In the genomic region with DNA sequence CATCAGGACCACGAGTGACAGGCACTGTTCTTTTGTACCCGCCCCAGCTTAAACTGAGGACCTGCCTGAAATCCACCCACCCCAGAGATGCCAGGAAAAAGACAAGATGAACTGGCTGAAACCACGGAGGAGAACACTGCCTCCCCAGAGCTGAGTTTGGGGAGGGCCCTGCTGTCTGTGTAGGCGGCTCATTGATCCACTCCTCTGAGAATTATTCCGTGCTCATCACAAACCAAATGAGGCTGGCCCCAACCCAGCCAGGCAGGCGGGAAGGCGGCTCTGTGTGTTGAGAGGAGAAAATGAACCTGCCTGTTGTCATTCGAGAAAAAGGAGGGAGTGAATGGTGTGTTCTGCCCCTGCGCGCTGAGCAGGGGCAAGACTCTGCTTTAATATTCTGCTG, we compare ENCODE assay signal across 9 mouse cellular contexts. TPM values are rescaled to one million over a fixed set of nuclear protein-coding genes. Genes with fewer than 3 reads are reported as not detected.
DNase-seq lines count a peak whose midpoint lies in the region; ATAC-seq and TF ChIP-seq lines count a peak whose summit lies in the region.
"Had no signal": no experiment of that assay in that cellular context is flagged by ENCODE, and none has a peak within 500 bp of the region (broad histone marks: within the 10 kb centered on the region; RNA-seq: fewer than 3 reads in every experiment).

No protein-coding gene starts in this region.

- no peaks in the 10 kb centered on the region for H3K9me3 ChIP-seq in kidney, embryonic 16.5 days (ENCODE audit: low read length)
- H3K9me3 ChIP-seq in embryonic facial prominence, embryonic 14.5 days (ENCODE audit: control insufficient read depth, low read length): no peaks in the 10 kb centered on the region
- H3K9me3 ChIP-seq in neural tube, embryonic 15.5 days (replicated peaks): no peaks in the 10 kb centered on the region

- peaks cover 87% of the 10 kb centered on the region for H3K27me3 ChIP-seq in kidney, embryonic 16.5 days (ENCODE audit: insufficient read depth, low read length)
- no peaks in the 10 kb centered on the region; the same call in 1 of the 2 replicates for H3K27me3 ChIP-seq in kidney, adult 2 months (replicated peaks; ENCODE audit: control insufficient read depth, insufficient read depth, low read length)
- peaks cover 68% of the 10 kb centered on the region for H3K27me3 ChIP-seq in embryonic facial prominence, embryonic 14.5 days (replicated peaks; ENCODE audit: control insufficient read depth, insufficient read depth, low read length)
- peaks cover 29% of the 10 kb centered on the region for H3K27me3 ChIP-seq in neural tube, embryonic 15.5 days (replicated peaks)

- H3K36me3 ChIP-seq in kidney, embryonic 16.5 days (ENCODE audit: insufficient read depth, low read length): no peaks in the 10 kb centered on the region
- H3K36me3 ChIP-seq in kidney, adult 2 months (ENCODE audit: control insufficient read depth, insufficient read depth, low read length): no peaks in the 10 kb centered on the region
- no peaks in the 10 kb centered on the region for H3K36me3 ChIP-seq in embryonic facial prominence, embryonic 14.5 days (ENCODE audit: control insufficient read depth, insufficient read depth, low read length)
- H3K36me3 ChIP-seq in neural tube, embryonic 15.5 days: no peaks in the 10 kb centered on the region

- ATAC-seq in kidney, embryonic 16.5 days (ENCODE audit: low FRiP score, low TSS enrichment): no peak
- ATAC-seq in embryonic facial prominence, embryonic 14.5 days (ENCODE audit: low read depth): no peak
- ATAC-seq in neural tube, embryonic 15.5 days (ENCODE audit: low FRiP score): no peak

- WGBS in kidney, embryonic 16.5 days: 17% methylated on average over 10 of the region's 10 CpGs
- WGBS in kidney, adult 2 months: 17% methylated on average over 10 of the region's 10 CpGs
- WGBS in embryonic facial prominence, embryonic 14.5 days: 11% methylated on average over 10 of the region's 10 CpGs
- WGBS in neural tube, embryonic 15.5 days: 4% methylated on average over 10 of the region's 10 CpGs

- no peak overlapping the region for H3K27ac ChIP-seq in kidney, embryonic 16.5 days (ENCODE audit: low read length)
- no peak overlapping the region for H3K27ac ChIP-seq in kidney, adult 2 months (ENCODE audit: insufficient read depth, low read depth, low read length)
- H3K27ac ChIP-seq in embryonic facial prominence, embryonic 14.5 days (replicated peaks; ENCODE audit: low read depth, low read length): no peak overlapping the region
- peak overlapping the region; percentile 84 for H3K27ac ChIP-seq in neural tube, embryonic 15.5 days (replicated peaks)

- H3K9ac ChIP-seq in kidney, embryonic 16.5 days (replicated peaks; ENCODE audit: low read length): no peak overlapping the region
- no peak overlapping the region for H3K9ac ChIP-seq in embryonic facial prominence, embryonic 14.5 days (ENCODE audit: low read depth, low read length)
- peak overlapping the region; percentile 81 for H3K9ac ChIP-seq in neural tube, embryonic 15.5 days (replicated peaks)
- H3K9ac ChIP-seq: lung, embryonic 14.5 days had no signal

- H3K4me2 ChIP-seq in kidney, embryonic 16.5 days (replicated peaks; ENCODE audit: low read depth, low read length): peak overlapping the region; percentile 83
- peak overlapping the region; percentile 100; the same call in 1 of the 2 replicates for H3K4me2 ChIP-seq in embryonic facial prominence, embryonic 14.5 days (ENCODE audit: low read depth, low read length)
- H3K4me2 ChIP-seq in neural tube, embryonic 15.5 days: peak overlapping the region; percentile 87

- H3K4me3 ChIP-seq in kidney, embryonic 16.5 days (ENCODE audit: low read length): no peak overlapping the region
- H3K4me3 ChIP-seq in kidney, adult 2 months (ENCODE audit: insufficient read depth, low read depth, low read length): no peak overlapping the region
- H3K4me3 ChIP-seq in embryonic facial prominence, embryonic 14.5 days (ENCODE audit: low read depth, low read length): no peak overlapping the region; the same call in 1 of the 2 replicates
- H3K4me3 ChIP-seq in neural tube, embryonic 15.5 days (replicated peaks): peak overlapping the region; percentile 76

- TF ChIP-seq POLR2A in kidney, adult 2 months (IDR thresholded peaks at IDR 0.05; ENCODE audit: low read depth, low read length): no peak

- TF ChIP-seq CTCF in kidney, adult 2 months (conservative IDR thresholded peaks at IDR 0.05; ENCODE audit: insufficient read depth, insufficient read length, low read depth, low read length): no peak

- peaks cover 17% of the 10 kb centered on the region for H3K4me1 ChIP-seq in kidney, embryonic 16.5 days (ENCODE audit: insufficient read depth, low read length)
- H3K4me1 ChIP-seq in kidney, adult 2 months (ENCODE audit: control insufficient read depth, insufficient read depth, low read length): no peaks in the 10 kb centered on the region
- H3K4me1 ChIP-seq in embryonic facial prominence, embryonic 14.5 days (ENCODE audit: control insufficient read depth, insufficient read depth, low read length): 0 out of 2 replicates have a peak, but pooled peaks cover 4% of the 10 kb centered on the region
- H3K4me1 ChIP-seq in neural tube, embryonic 15.5 days: peaks cover 39% of the 10 kb centered on the region

- no peak for DNase-seq in kidney, adult 2 months
- no peak for DNase-seq in embryonic facial prominence, embryonic 14.5 days (ENCODE audit: low spot score)
- peak; percentile 21 to 42 for DNase-seq in layer of hippocampus, postnatal 14 days (ENCODE audit: low spot score in 2 of 2)
- no peak for DNase-seq in spleen, postnatal 14 days (ENCODE audit: low spot score in 2 of 2)
- no peak for DNase-seq in spleen, adult 18-20 months
- no peak for DNase-seq in natural killer cell, adult 2 months (ENCODE audit: low spot score in 2 of 2)
- DNase-seq: lung, embryonic 14.5 days had no signal

RNA-seq across cellular contexts. Expression of gene Ephb1, which starts 2.8 kb away (rescaled TPM):
- 4.1 and 4.4 TPM in 2 replicates for polyA plus RNA-seq in kidney, embryonic 16.5 days (2015; fragmentation: Nextera tagmentation; extraction: Ambion mirVana)
- polyA plus RNA-seq in kidney, adult 2 months (2012; rRNA removed): 2.2 and 2.7 TPM in 2 replicates
- 3.9 and 4.4 TPM in 2 replicates for polyA plus RNA-seq in embryonic facial prominence, embryonic 14.5 days (2014; fragmentation: Nextera tagmentation; extraction: Ambion mirVana)
- total RNA-seq in layer of hippocampus, postnatal 14 days (2021): 10 to 100 TPM; 46.2 to 48.5 TPM
- polyA plus RNA-seq in neural tube, embryonic 15.5 days (2015; fragmentation: Nextera tagmentation; extraction: Ambion mirVana): 33.0 and 38.8 TPM in 2 replicates

Comparison
In these comparisons a context has a peak if more than half of its experiments do, and no peak if none do; other contexts are left out.
1. DNase-seq: peak in layer of hippocampus, postnatal 14 days (2 of 2); none in kidney, adult 2 months (single experiment), embryonic facial prominence, embryonic 14.5 days (single experiment), spleen, postnatal 14 days (0 of 2), spleen, adult 18-20 months (0 of 2) and natural killer cell, adult 2 months (0 of 2).
2. Peak in every context shown above with its lines, with median percentiles within 50 percentile points of each other: H3K4me2 ChIP-seq.